Comparison of ENCODE assay signal across 11 mouse cellular contexts in genomic region chr3:85829047-85829446, GRCm38 (mm10). TPM values are rescaled to one million over a fixed set of nuclear protein-coding genes. Genes with fewer than 3 reads are reported as not detected.
A peak's percentile ranks its signal among the peaks of the same experiment; 100 is the strongest.
DNase-seq lines count a peak whose midpoint lies in the region.
"Had no signal": no experiment of that assay in that cellular context is flagged by ENCODE, and none has a peak within 500 bp of the region (broad histone marks: within the 10 kb centered on the region; RNA-seq: fewer than 3 reads in every experiment).

No protein-coding gene starts in this region.

- intact Hi-C loops in left cerebral cortex, postnatal 4 days (cut with DNase I), result no loop called here
- intact Hi-C loops in left cerebral cortex, postnatal 36 days (cut with DNase I), result no loop called here

- peak; percentile 19 for DNase-seq in adrenal gland, adult 2 months
- DNase-seq in adrenal gland, postnatal 25 days, result no peak
- DNase-seq in left cerebral cortex, postnatal 4 days, result peak; percentile 53
- no peak for DNase-seq in left cerebral cortex, postnatal 36 days (ENCODE audit: low spot score in 2 of 2)
- DNase-seq in gastrocnemius, postnatal 25 days, result peak; percentile 31
- peak; percentile 45 for DNase-seq in lung, postnatal 25 days (ENCODE audit: low spot score)
- no peak for DNase-seq in liver
- no peak for DNase-seq in left cerebral cortex, adult 8-10 months (ENCODE audit: low spot score in 2 of 2)
- DNase-seq: liver, embryonic 13.5 days; thymus, postnatal 25 days had no signal

RNA-seq across cellular contexts. Expression of gene Fam160a1, which starts 12.0 kb away (rescaled TPM):
- total RNA-seq in adrenal gland, adult 2 months (2021), result 1 to 10 TPM; 8.9 to 9.3 TPM
- polyA plus RNA-seq in adrenal gland, adult 2 months (2012; rRNA removed), result 4.5 TPM in 2 replicates
- total RNA-seq in adrenal gland, postnatal 25 days (2021), result 5.8 and 9.2 TPM in 2 replicates
- total RNA-seq in left cerebral cortex, postnatal 4 days (2021), result 1 to 10 TPM; 3.5 to 4.3 TPM
- 1 to 10 TPM; 4.3 to 5.0 TPM for total RNA-seq in left cerebral cortex, postnatal 36 days (2021)
- total RNA-seq in gastrocnemius, postnatal 25 days (2021), result 10 to 100 TPM; 55.2 to 56.6 TPM
- 1 to 10 TPM; 3.4 to 5.0 (median 3.9) TPM for total RNA-seq in left cerebral cortex, adult 8-10 months (2022)

RNA-seq across cellular contexts. Expression of gene Glt28d2, which starts 58.3 kb away (rescaled TPM):
- total RNA-seq in adrenal gland, adult 2 months (2021), result 1 to 10 TPM; 2.0 to 2.4 TPM
- polyA plus RNA-seq in adrenal gland, adult 2 months (2012; rRNA removed), result 0.31 and 0.51 TPM in 2 replicates
- total RNA-seq in adrenal gland, postnatal 25 days (2021), result 1.7 and 2.9 TPM in 2 replicates
- 1 to 10 TPM; 1.1 to 2.5 TPM for total RNA-seq in left cerebral cortex, postnatal 4 days (2021)
- under 1 TPM; 0.47 to 0.70 TPM for total RNA-seq in left cerebral cortex, postnatal 36 days (2021)
- 1 to 10 TPM; 5.5 to 6.7 TPM for total RNA-seq in gastrocnemius, postnatal 25 days (2021)
- total RNA-seq in left cerebral cortex, adult 8-10 months (2022), result under 1 TPM; 0.33 to 0.78 (median 0.53) TPM
- polyA plus RNA-seq: midbrain, embryonic 10.5 days had no signal

RNA-seq across cellular contexts. Expression of gene Gm37240, which starts 58.3 kb away (rescaled TPM):
- total RNA-seq in adrenal gland, adult 2 months (2021), result 1 to 10 TPM; 7.4 TPM
- polyA plus RNA-seq in adrenal gland, adult 2 months (2012; rRNA removed), result 12.2 and 21.5 TPM in 2 replicates
- total RNA-seq in adrenal gland, postnatal 25 days (2021), result 4.4 and 10.8 TPM in 2 replicates
- 1 to 10 TPM; 3.3 to 3.6 TPM for total RNA-seq in left cerebral cortex, postnatal 4 days (2021)
- 1 to 10 TPM in 1 of 2 experiments, under 1 TPM in 1; 0.66 to 1.3 TPM for total RNA-seq in left cerebral cortex, postnatal 36 days (2021)
- 10 to 100 TPM; 35.3 to 39.6 TPM for total RNA-seq in gastrocnemius, postnatal 25 days (2021)
- total RNA-seq in left cerebral cortex, adult 8-10 months (2022), result 1 to 10 TPM in 2 of 4 experiments, under 1 TPM in 1, not detected in 1; 0.50 to 4.0 (median 1.1) TPM

Comparison
In these comparisons a context has a peak if more than half of its experiments do, and no peak if none do; other contexts are left out.
1. DNase-seq: peak in adrenal gland, adult 2 months (single experiment), left cerebral cortex, postnatal 4 days (single experiment), gastrocnemius, postnatal 25 days (single experiment) and lung, postnatal 25 days (single experiment); none in adrenal gland, postnatal 25 days (single experiment), left cerebral cortex, postnatal 36 days (0 of 2), liver (single experiment) and left cerebral cortex, adult 8-10 months (0 of 2).